Mouse (Mus musculus) midbrain, embryonic 15.5 days (tissue): ENCODE data around the gene Rnf135. TPM values are rescaled to one million over a fixed set of nuclear protein-coding genes. Genes with fewer than 3 reads are reported as not detected.
A peak's percentile ranks its signal among the peaks of the same experiment; 100 is the strongest.
"Not testable (repeated sequence)": the region's sequence is repeated elsewhere in the genome, so short reads cannot be mapped to it uniquely, and the experiment has no call there.

ENCODE experiments used
- ATAC-seq: fragments of 200-750 bp; cut with Nextera tagmentation; replicated peaks from 2 replicates; pipeline ENCODE4 v1.8.0; 2017; ENCODE audit warnings: moderate TSS enrichment
- H3K27ac ChIP-seq: fragments of 300-500 bp; sonication (generic); 2 replicates; pipeline ENCODE4 v1.5.1; 2015; ENCODE audit warnings: mild to moderate bottlenecking, inconsistent platforms
- H3K27me3 ChIP-seq: fragments of 300-500 bp; sonication (generic); replicated peaks from 2 replicates; pipeline ENCODE4 v1.6.1; 2015; ENCODE audit warnings: inconsistent platforms
- H3K36me3 ChIP-seq: fragments of 300-500 bp; sonication (generic); replicated peaks from 2 replicates; pipeline ENCODE4 v1.6.1; 2015; ENCODE audit warnings: inconsistent platforms
- H3K4me1 ChIP-seq: fragments of 300-500 bp; sonication (generic); 2 replicates; pipeline ENCODE4 v1.6.1; 2015; ENCODE audit warnings: inconsistent platforms
- H3K4me2 ChIP-seq: fragments of 300-500 bp; sonication (generic); 2 replicates; pipeline ENCODE4 v1.6.1; 2015; ENCODE audit warnings: inconsistent platforms, mild to moderate bottlenecking, moderate library complexity
- H3K4me3 ChIP-seq: fragments of 300-500 bp; sonication (generic); 2 replicates; pipeline ENCODE4 v1.5.1; 2015; ENCODE audit warnings: mild to moderate bottlenecking, inconsistent platforms
- H3K9ac ChIP-seq: fragments of 300-500 bp; sonication (generic); 2 replicates; pipeline ENCODE4 v1.6.1; 2015; ENCODE audit warnings: mild to moderate bottlenecking, inconsistent platforms
- H3K9me3 ChIP-seq: fragments of 300-500 bp; sonication (generic); 2 replicates; pipeline ENCODE4 v1.6.1; 2016; ENCODE audit warnings: inconsistent platforms
- WGBS: fragments of 180-500 bp; shearing (Covaris S2); methylation state at CpG from one replicate; pipeline ENCODE4 v1.1.7; 2015; ENCODE audit warnings: mixed read lengths; 5-methylcytosine and 5-hydroxymethylcytosine counted together
- polyA plus RNA-seq: library from polyadenylated mRNA; unstranded; fragments of >200 nt; fragmentation: Nextera tagmentation; extraction: Ambion mirVana; gene quantifications from 2 replicates; pipeline ENCODE4 v1.2.1, GENCODE M21; 2015

The Rnf135 gene
- polyA plus RNA-seq, 1 experiment from 2014 or later, result 3.3 TPM

DNA sequence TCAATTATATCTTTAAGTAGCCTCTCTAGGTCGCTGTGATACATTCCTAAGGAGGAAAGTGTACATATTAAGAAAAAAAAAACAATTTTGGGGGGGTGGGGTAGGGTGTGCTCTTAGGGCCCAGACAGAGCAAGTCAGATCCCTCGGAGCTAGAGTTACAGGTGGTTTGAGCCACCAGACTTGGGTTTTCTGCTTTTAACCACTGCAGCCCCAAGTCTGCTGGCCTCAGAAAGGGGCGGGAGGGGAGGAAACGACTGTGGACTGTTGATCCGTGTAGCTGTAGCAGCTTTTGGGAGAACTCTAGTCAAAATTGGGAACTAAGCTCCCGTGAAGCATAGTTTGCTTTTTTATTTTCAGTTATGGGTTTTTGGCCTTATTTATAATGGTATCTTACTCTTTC lies 26.7 kb downstream of the Rnf135 start:
- H3K27me3 ChIP-seq, result no peaks in the 10 kb centered on the region
- WGBS, result 54% methylated on average over 6 of the region's 6 CpGs
- H3K36me3 ChIP-seq, result 0 out of 2 replicates have a peak, but pooled peaks cover 3% of the 10 kb centered on the region
- no peak overlapping the region for H3K9ac ChIP-seq
- H3K4me2 ChIP-seq, result peak overlapping the region; percentile 55
- H3K9me3 ChIP-seq, result no peaks in the 10 kb centered on the region
- peaks cover 18% of the 10 kb centered on the region for H3K4me1 ChIP-seq
- no peak overlapping the region for H3K27ac ChIP-seq
- ATAC-seq, result no peak
- peak overlapping the region; percentile 79; the same call in 1 of the 2 replicates for H3K4me3 ChIP-seq

DNA sequence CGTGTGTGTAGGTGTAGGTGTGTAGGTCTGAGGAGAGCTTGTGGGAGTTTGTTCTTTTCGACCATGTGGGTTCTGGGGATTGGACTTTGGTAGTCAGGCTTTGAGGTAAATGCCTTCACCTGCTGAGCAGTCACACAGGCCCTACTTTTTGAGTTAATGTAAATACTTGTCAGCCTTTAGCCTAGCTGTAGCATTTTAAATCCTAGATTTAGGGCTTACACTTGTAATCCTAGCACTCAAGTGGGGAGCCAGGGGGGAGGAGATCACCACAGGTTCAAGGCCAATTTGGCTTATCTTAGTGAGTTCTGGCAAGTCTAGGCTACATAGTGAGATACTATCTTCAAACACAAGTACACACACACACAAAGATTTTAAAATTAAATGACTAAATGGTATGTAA lies 28.6 kb downstream of the Rnf135 start:
- Histone ChIP-seq H3K9me3 (no peaks in the 10 kb centered on the region), H3K9ac (no peak overlapping the region), H3K4me3 (no peak overlapping the region), H3K4me1 (peaks cover 18% of the 10 kb centered on the region), H3K27me3 (no peaks in the 10 kb centered on the region), H3K4me2 (no peak overlapping the region), H3K36me3 (0 out of 2 replicates have a peak, but pooled peaks cover 3% of the 10 kb centered on the region), H3K27ac (no peak overlapping the region)
- whole genome bisulfite sequencing, result 93% methylated on average over 2 of the region's 2 CpGs
- no peak for ATAC-seq

GRCm38 (mm10) chr11:80215291-80215690 lies 31.6 kb downstream of the Rnf135 start:
- Histone ChIP-seq H3K9me3 (no peaks in the 10 kb centered on the region), H3K27me3 (no peaks in the 10 kb centered on the region), H3K27ac (no peak overlapping the region), H3K4me2 (no peak overlapping the region), H3K36me3 (peaks cover 3% of the 10 kb centered on the region; the same call in 1 of the 2 replicates), H3K4me1 (peaks cover 10% of the 10 kb centered on the region), H3K9ac (no peak overlapping the region), H3K4me3 (no peak overlapping the region)
- WGBS, result 92% methylated on average over 3 of the region's 3 CpGs
- ATAC-seq, result no peak

- Histone ChIP-seq H3K4me2 (no peak overlapping the region), H3K4me3 (no peak overlapping the region), H3K4me1 (no peaks in the 10 kb centered on the region), H3K9me3 (no peaks in the 10 kb centered on the region), H3K36me3 (peaks cover 9% of the 10 kb centered on the region), H3K9ac (no peak overlapping the region), H3K27ac (no peak overlapping the region), H3K27me3 (no peaks in the 10 kb centered on the region)
- ATAC-seq, result no peak
- 89% methylated on average over 11 of the region's 11 CpGs for WGBS
These were observed 35.1 kb downstream of the Rnf135 start for GRCm38 (mm10) chr11:80218657-80219293.

GRCm38 (mm10) chr11:80230066-80230465 lies 46.4 kb downstream of the Rnf135 start:
- not testable (repeated sequence) for H3K9ac ChIP-seq, H3K4me3 ChIP-seq, H3K4me2 ChIP-seq, H3K27me3 ChIP-seq, H3K9me3 ChIP-seq, H3K4me1 ChIP-seq, ATAC-seq, H3K27ac ChIP-seq
- 91% methylated on average over 5 of the region's 5 CpGs for WGBS
- H3K36me3 ChIP-seq, result peaks cover 21% of the 10 kb centered on the region

- no peak for ATAC-seq
- WGBS, result 87% methylated on average over 3 of the region's 3 CpGs
- Histone ChIP-seq H3K4me3 (no peak overlapping the region), H3K4me2 (no peak overlapping the region), H3K9ac (no peak overlapping the region), H3K4me1 (no peaks in the 10 kb centered on the region), H3K27me3 (no peaks in the 10 kb centered on the region), H3K36me3 (peaks cover 11% of the 10 kb centered on the region), H3K9me3 (no peaks in the 10 kb centered on the region), H3K27ac (no peak overlapping the region)
These were observed 53.6 kb downstream of the Rnf135 start for GRCm38 (mm10) chr11:80237278-80237677.

DNA sequence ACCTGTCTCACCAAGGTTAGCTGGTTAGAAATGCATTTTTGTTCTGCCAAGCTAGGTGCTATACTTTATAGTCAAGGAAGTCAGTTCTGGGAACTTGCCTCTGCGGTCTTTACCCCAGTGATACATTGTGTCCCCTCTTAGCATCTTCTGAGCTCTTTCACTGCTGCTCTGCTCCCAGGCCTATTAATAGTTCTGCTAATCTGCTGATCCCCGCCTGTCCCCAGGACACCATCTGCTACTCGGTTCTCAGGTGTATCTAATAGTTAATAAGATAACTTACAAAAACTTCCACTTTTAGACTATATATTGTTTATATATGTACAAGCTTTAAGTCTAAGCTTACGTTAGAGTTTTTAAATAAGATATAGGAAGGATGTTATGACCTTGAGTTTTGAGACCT lies 54.7 kb downstream of the Rnf135 start:
- WGBS, result 86% methylated on average over 4 of the region's 4 CpGs
- H3K36me3 ChIP-seq, result peaks cover 13% of the 10 kb centered on the region

GRCm38 (mm10) chr11:80247026-80247425 lies 63.4 kb downstream of the Rnf135 start:
- H3K9ac ChIP-seq, result no peak overlapping the region
- ATAC-seq, result no peak
- H3K36me3 ChIP-seq, result peaks cover 54% of the 10 kb centered on the region
- no peak overlapping the region for H3K4me2 ChIP-seq
- no peaks in the 10 kb centered on the region for H3K9me3 ChIP-seq
- no peak overlapping the region for H3K27ac ChIP-seq
- H3K27me3 ChIP-seq, result no peaks in the 10 kb centered on the region
- no peaks in the 10 kb centered on the region for H3K4me1 ChIP-seq
- no peak overlapping the region for H3K4me3 ChIP-seq

More for the DNA sequence above, 54.7 kb downstream of the Rnf135 start:
- ATAC-seq, result no peak
- no peaks in the 10 kb centered on the region for H3K9me3 ChIP-seq
- H3K4me3 ChIP-seq, result no peak overlapping the region
- no peak overlapping the region for H3K9ac ChIP-seq
- no peak overlapping the region for H3K27ac ChIP-seq
- H3K27me3 ChIP-seq, result no peaks in the 10 kb centered on the region
- no peak overlapping the region for H3K4me2 ChIP-seq
- H3K4me1 ChIP-seq, result no peaks in the 10 kb centered on the region

- no peak overlapping the region for H3K4me3 ChIP-seq
- WGBS, result 92% methylated on average over 3 of the region's 3 CpGs
These were observed 64.9 kb downstream of the Rnf135 start for GRCm38 (mm10) chr11:80248531-80248930.

More at GRCm38 (mm10) chr11:80248531-80248930, 64.9 kb downstream of the Rnf135 start:
- H3K27ac ChIP-seq, result no peak overlapping the region
- H3K36me3 ChIP-seq, result peaks cover 54% of the 10 kb centered on the region
- no peak for ATAC-seq
- no peaks in the 10 kb centered on the region for H3K27me3 ChIP-seq
- H3K9me3 ChIP-seq, result no peaks in the 10 kb centered on the region
- H3K9ac ChIP-seq, result no peak overlapping the region
- no peak overlapping the region for H3K4me2 ChIP-seq
- H3K4me1 ChIP-seq, result no peaks in the 10 kb centered on the region

Other genes starting within 250 kb of the Rnf135 start
- 36.2 and 37.0 TPM in 2 replicates for gene Utp6, start 221.5 kb upstream of the Rnf135 start, polyA plus RNA-seq
- 12.6 and 13.8 TPM in 2 replicates for gene Suz12, start 190.7 kb upstream of the Rnf135 start, polyA plus RNA-seq
- gene Crlf3, start 102.9 kb upstream of the Rnf135 start, polyA plus RNA-seq, result 11.9 and 12.3 TPM in 2 replicates
- 5.1 TPM in 2 replicates for gene Atad5, start 94.5 kb upstream of the Rnf135 start, polyA plus RNA-seq
- gene Tefm, start 41.7 kb upstream of the Rnf135 start, polyA plus RNA-seq, result 20.2 and 22.4 TPM in 2 replicates
- 4.2 and 4.3 TPM in 2 replicates for gene Adap2, start 29.7 kb upstream of the Rnf135 start, polyA plus RNA-seq
- 72.7 and 74.7 TPM in 2 replicates for gene Rhot1, start 25.2 kb downstream of the Rnf135 start, polyA plus RNA-seq
- gene Rhbdl3, start 117.1 kb downstream of the Rnf135 start, polyA plus RNA-seq, result 9.2 and 10.8 TPM in 2 replicates
- gene 5730455P16Rik, start 194.2 kb downstream of the Rnf135 start, polyA plus RNA-seq, result 33.9 and 37.4 TPM in 2 replicates
- gene Zfp207, start 199.4 kb downstream of the Rnf135 start, polyA plus RNA-seq, result 183 and 194 TPM in 2 replicates
- gene Psmd11, start 244.8 kb downstream of the Rnf135 start, polyA plus RNA-seq, result 273 and 278 TPM in 2 replicates